Mouse (Mus musculus) forebrain, embryonic 11.5 days (tissue): ENCODE measurements around the gene Ceacam10. TPM values are rescaled to one million over a fixed set of nuclear protein-coding genes. Genes with fewer than 3 reads are reported as not detected.

Experiments
- ATAC-seq: fragments of 200-750 bp; cut with Nextera tagmentation; replicated peaks from 2 replicates; pipeline ENCODE4 v1.8.0; 2017; ENCODE audit warnings: moderate TSS enrichment; ENCODE audit not compliant: low FRiP score
- DNase-seq: peaks from one replicate; pipeline ENCODE4 v3.0.0-alpha.2; 2017; ENCODE audit warnings: low spot score
- H3K27ac ChIP-seq: fragments of 300-500 bp; sonication (generic); 2 replicates; pipeline ENCODE4 v1.5.1; 2014; ENCODE audit warnings: low read depth, low read length
- H3K27me3 ChIP-seq: fragments of 300-500 bp; sonication (generic); 2 replicates; pipeline ENCODE4 v1.6.1; 2014; ENCODE audit warnings: mild to moderate bottlenecking, low read length, mixed read lengths; ENCODE audit not compliant: control insufficient read depth, insufficient read depth
- H3K36me3 ChIP-seq: fragments of 300-500 bp; sonication (generic); 2 replicates; pipeline ENCODE4 v1.6.1; 2014; ENCODE audit warnings: mild to moderate bottlenecking, low read length, moderate library complexity, mixed read lengths; ENCODE audit not compliant: control insufficient read depth, insufficient read depth
- H3K4me1 ChIP-seq: fragments of 300-500 bp; sonication (generic); replicated peaks from 2 replicates; pipeline ENCODE4 v1.6.1; 2014; ENCODE audit warnings: low read length, mixed read lengths; ENCODE audit not compliant: control insufficient read depth, insufficient read depth
- H3K4me2 ChIP-seq: fragments of 300-500 bp; sonication (generic); 2 replicates; pipeline ENCODE4 v1.6.1; 2014; ENCODE audit warnings: low read depth, mild to moderate bottlenecking, low read length, moderate library complexity, mixed read lengths; ENCODE audit not compliant: severe bottlenecking
- H3K4me3 ChIP-seq: fragments of 300-500 bp; sonication (generic); 2 replicates; pipeline ENCODE4 v1.5.1; 2014; ENCODE audit warnings: low read depth, low read length
- H3K9ac ChIP-seq: fragments of 300-500 bp; sonication (generic); 2 replicates; pipeline ENCODE4 v1.6.1; 2014; ENCODE audit warnings: low read length
- H3K9me3 ChIP-seq: fragments of 300-500 bp; sonication (generic); 2 replicates; pipeline ENCODE4 v1.6.1; 2016; ENCODE audit warnings: low read length, mixed read lengths; ENCODE audit not compliant: control insufficient read depth
- WGBS: fragments of 180-500 bp; shearing (Covaris S2); extraction: QIAGEN DNeasy Blood & Tissue Kit; methylation state at CpG from one replicate; pipeline ENCODE4 v1.1.7; 2014; 5-methylcytosine and 5-hydroxymethylcytosine counted together
- polyA plus RNA-seq: library from polyadenylated mRNA; unstranded; fragments of >200 nt; fragmentation: Nextera tagmentation; extraction: Ambion mirVana; gene quantifications from 2 replicates; pipeline ENCODE4 v1.2.1, GENCODE M21; 2014

Ceacam10 gene
- polyA plus RNA-seq, 1 experiment from 2014 or later: not detected

DNA sequence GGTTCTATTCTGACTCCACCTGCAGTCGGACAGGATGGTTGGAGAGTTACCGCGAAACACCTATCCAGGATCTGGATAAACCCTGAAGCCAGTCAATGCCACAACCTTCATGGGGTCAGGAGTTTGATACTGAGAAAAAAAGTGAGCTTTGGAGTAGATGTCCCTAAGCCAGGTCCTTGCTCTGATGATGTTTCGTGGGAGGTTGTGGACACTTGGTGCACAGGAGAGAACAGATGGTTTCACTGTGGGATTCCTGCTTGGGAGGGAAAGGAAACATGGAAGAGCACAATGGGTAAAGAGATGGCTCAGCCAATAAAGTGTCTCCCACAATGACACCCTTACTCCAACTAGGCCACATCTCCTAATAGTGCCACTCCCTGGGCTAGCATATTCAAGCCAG, 50.2 kb downstream of the Ceacam10 start:
- Histone ChIP-seq H3K27ac (no peak overlapping the region), H3K36me3 (no peaks in the 10 kb centered on the region), H3K4me2 (no peak overlapping the region), H3K9ac (no peak overlapping the region), H3K4me3 (no peak overlapping the region), H3K9me3 (no peaks in the 10 kb centered on the region), H3K27me3 (no peaks in the 10 kb centered on the region), H3K4me1 (no peaks in the 10 kb centered on the region)
- WGBS: 93% methylated on average over 4 of the region's 4 CpGs
- ATAC-seq (no peak), DNase-seq (no peak)

Other genes starting within 250 kb of the Ceacam10 start
- 16.1 and 16.4 TPM in 2 replicates for gene Irgq, start 246.5 kb upstream of the Ceacam10 start, polyA plus RNA-seq
- gene Pinlyp, start 231.1 kb upstream of the Ceacam10 start, polyA plus RNA-seq: not detected in 2 replicates
- gene Xrcc1, start 230.9 kb upstream of the Ceacam10 start, polyA plus RNA-seq: 140 and 150 TPM in 2 replicates
- gene Ethe1, start 189.7 kb upstream of the Ceacam10 start, polyA plus RNA-seq: 17.9 and 21.4 TPM in 2 replicates
- 2.2 and 2.5 TPM in 2 replicates for gene Zfp575, start 189.6 kb upstream of the Ceacam10 start, polyA plus RNA-seq
- gene Phldb3, start 166.4 kb upstream of the Ceacam10 start, polyA plus RNA-seq: not detected in 2 replicates
- 0.69 and 0.73 TPM in 2 replicates for gene Lypd3, start 140.7 kb upstream of the Ceacam10 start, polyA plus RNA-seq
- not detected in 2 replicates for gene Tex101, start 100.5 kb upstream of the Ceacam10 start, polyA plus RNA-seq
- not detected in 2 replicates for gene BC049730, start 68.0 kb upstream of the Ceacam10 start, polyA plus RNA-seq
- gene Gm4763, start 50.3 kb upstream of the Ceacam10 start, polyA plus RNA-seq: not detected in 2 replicates
- gene Cd177, start 16.9 kb upstream of the Ceacam10 start, polyA plus RNA-seq: not detected in 2 replicates
- 15.5 and 15.9 TPM in 2 replicates for gene Gm9844, start 85.0 kb downstream of the Ceacam10 start, polyA plus RNA-seq
- gene Lypd4, start 92.7 kb downstream of the Ceacam10 start, polyA plus RNA-seq: not detected in 2 replicates
- not detected in 2 replicates for gene Dmrtc2, start 92.9 kb downstream of the Ceacam10 start, polyA plus RNA-seq
- 1,722 and 1,731 TPM in 2 replicates for gene Rps19, start 107.2 kb downstream of the Ceacam10 start, polyA plus RNA-seq
- gene Cd79a, start 120.2 kb downstream of the Ceacam10 start, polyA plus RNA-seq: 0.31 and 0.37 TPM in 2 replicates
- gene Arhgef1, start 125.7 kb downstream of the Ceacam10 start, polyA plus RNA-seq: 65.7 and 69.5 TPM in 2 replicates
- 0.32 and 0.55 TPM in 2 replicates for gene Gm4881, start 167.3 kb downstream of the Ceacam10 start, polyA plus RNA-seq
- 82.6 and 87.3 TPM in 2 replicates for gene Rabac1, start 195.5 kb downstream of the Ceacam10 start, polyA plus RNA-seq
- 36.3 and 40.2 TPM in 2 replicates for gene Atp1a3, start 228.8 kb downstream of the Ceacam10 start, polyA plus RNA-seq